Comparison of ENCODE assay signal across 10 mouse cellular contexts in genomic region chr10:75934991-75935390, GRCm38 (mm10). TPM values are rescaled to one million over a fixed set of nuclear protein-coding genes. Genes with fewer than 3 reads are reported as not detected.
DNase-seq lines count a peak whose midpoint lies in the region; ATAC-seq and TF ChIP-seq lines count a peak whose summit lies in the region.
"Had no signal": no experiment of that assay in that cellular context is flagged by ENCODE, and none has a peak within 500 bp of the region (broad histone marks: within the 10 kb centered on the region; RNA-seq: fewer than 3 reads in every experiment).

No protein-coding gene starts in this region.

- H3K4me2 ChIP-seq in heart, embryonic 15.5 days: peak overlapping the region; percentile 77
- H3K4me2 ChIP-seq in hindbrain, embryonic 14.5 days (replicated peaks): peak overlapping the region; percentile 69

- H3K4me3 ChIP-seq in heart, embryonic 15.5 days: peak overlapping the region; percentile 73
- H3K4me3 ChIP-seq in heart, adult 2 months: no peak overlapping the region
- H3K4me3 ChIP-seq in embryonic facial prominence, embryonic 10.5 days: peak overlapping the region; percentile 71
- peak overlapping the region; percentile 43 for H3K4me3 ChIP-seq in hindbrain, embryonic 14.5 days (replicated peaks; ENCODE audit: low read length)
- peak overlapping the region; percentile 68 for H3K4me3 ChIP-seq in midbrain, embryonic 10.5 days

- peaks cover 16% of the 10 kb centered on the region for H3K27me3 ChIP-seq in heart, embryonic 15.5 days
- no peaks in the 10 kb centered on the region for H3K27me3 ChIP-seq in heart, adult 2 months (ENCODE audit: control insufficient read depth, insufficient read depth, low read length)
- H3K27me3 ChIP-seq in embryonic facial prominence, embryonic 10.5 days (replicated peaks; ENCODE audit: low read depth, poor library complexity, severe bottlenecking): peaks cover 96% of the 10 kb centered on the region
- peaks cover 11% of the 10 kb centered on the region; the same call in 1 of the 2 replicates for H3K27me3 ChIP-seq in hindbrain, embryonic 14.5 days (ENCODE audit: control insufficient read depth, insufficient read depth, low read length)
- H3K27me3 ChIP-seq in midbrain, embryonic 10.5 days (ENCODE audit: low read depth, poor library complexity, severe bottlenecking): peaks cover 93% of the 10 kb centered on the region

- no peak overlapping the region; the same call in 1 of the 2 replicates for H3K27ac ChIP-seq in heart, embryonic 15.5 days
- H3K27ac ChIP-seq in heart, adult 2 months: no peak overlapping the region
- no peak overlapping the region for H3K27ac ChIP-seq in embryonic facial prominence, embryonic 10.5 days (replicated peaks)
- no peak overlapping the region for H3K27ac ChIP-seq in hindbrain, embryonic 14.5 days
- no peak overlapping the region for H3K27ac ChIP-seq in midbrain, embryonic 10.5 days (replicated peaks)
- H3K27ac ChIP-seq: stomach, embryonic 15.5 days had no signal

- intact Hi-C loops in heart, adult 2 months (cut with DNase I): no loop called here

- DNase-seq in heart, adult 2 months: no peak
- DNase-seq in embryonic facial prominence, embryonic 10.5 days (ENCODE audit: low spot score): no peak
- DNase-seq in hindbrain, embryonic 14.5 days (ENCODE audit: low spot score): no peak
- no peak for DNase-seq in midbrain, embryonic 10.5 days (ENCODE audit: low spot score)
- DNase-seq in adrenal gland, adult 8-10 months: no peak
- DNase-seq in adrenal gland, postnatal 4 days (ENCODE audit: low spot score in 2 of 2): no peak
- DNase-seq in thymus, postnatal 4 days: no peak

- WGBS in heart, embryonic 15.5 days: 85% methylated on average over 1 of the region's 1 CpGs
- 68% methylated on average over 1 of the region's 1 CpGs for WGBS in heart, adult 2 months
- WGBS in embryonic facial prominence, embryonic 10.5 days: 75% methylated on average over 1 of the region's 1 CpGs
- 80% methylated on average over 1 of the region's 1 CpGs for WGBS in hindbrain, embryonic 14.5 days
- WGBS in midbrain, embryonic 10.5 days: 90% methylated on average over 1 of the region's 1 CpGs

- no peaks in the 10 kb centered on the region for H3K79me2 ChIP-seq in heart, adult 2 months (replicated peaks; ENCODE audit: control insufficient read depth, insufficient read depth, low read length)

- no peak overlapping the region for H3K9ac ChIP-seq in heart, embryonic 15.5 days
- H3K9ac ChIP-seq in heart, adult 2 months (ENCODE audit: low read depth, low read length): no peak overlapping the region
- H3K9ac ChIP-seq in hindbrain, embryonic 14.5 days: peak overlapping the region; percentile 58; the same call in 1 of the 2 replicates

- no peak for TF ChIP-seq EP300 in heart, adult 2 months (IDR thresholded peaks at IDR 0.05; ENCODE audit: insufficient read depth, low read depth, low read length)

- H3K36me3 ChIP-seq in heart, embryonic 15.5 days: no peaks in the 10 kb centered on the region
- H3K36me3 ChIP-seq in heart, adult 2 months (ENCODE audit: control insufficient read depth, insufficient read depth, low read length): no peaks in the 10 kb centered on the region
- H3K36me3 ChIP-seq in embryonic facial prominence, embryonic 10.5 days (replicated peaks): no peaks in the 10 kb centered on the region
- H3K36me3 ChIP-seq in hindbrain, embryonic 14.5 days (replicated peaks; ENCODE audit: control insufficient read depth, insufficient read depth): no peaks in the 10 kb centered on the region
- H3K36me3 ChIP-seq in midbrain, embryonic 10.5 days: no peaks in the 10 kb centered on the region
- H3K36me3 ChIP-seq: stomach, embryonic 15.5 days had no signal

- ATAC-seq in heart, embryonic 15.5 days (replicated peaks; ENCODE audit: insufficient number of reproducible peaks, insufficient read depth, low FRiP score, low read depth): no peak
- no peak for ATAC-seq in hindbrain, embryonic 14.5 days (ENCODE audit: low FRiP score)

- H3K4me1 ChIP-seq in heart, embryonic 15.5 days (replicated peaks): peaks cover 55% of the 10 kb centered on the region
- H3K4me1 ChIP-seq in heart, adult 2 months (ENCODE audit: control insufficient read depth, insufficient read depth, low read length): peaks cover 14% of the 10 kb centered on the region
- H3K4me1 ChIP-seq in embryonic facial prominence, embryonic 10.5 days: peaks cover 58% of the 10 kb centered on the region
- peaks cover 30% of the 10 kb centered on the region for H3K4me1 ChIP-seq in hindbrain, embryonic 14.5 days (replicated peaks; ENCODE audit: control insufficient read depth, insufficient read depth, low read length)
- peaks cover 66% of the 10 kb centered on the region for H3K4me1 ChIP-seq in midbrain, embryonic 10.5 days

- TF ChIP-seq POLR2A in heart, adult 2 months (IDR thresholded peaks at IDR 0.05; ENCODE audit: insufficient read depth, low read depth, low read length): no peak

- TF ChIP-seq CTCF in heart, adult 2 months (IDR thresholded peaks at IDR 0.05): no peak

- H3K9me3 ChIP-seq in heart, embryonic 15.5 days (replicated peaks): no peaks in the 10 kb centered on the region
- H3K9me3 ChIP-seq in embryonic facial prominence, embryonic 10.5 days: no peaks in the 10 kb centered on the region
- no peaks in the 10 kb centered on the region for H3K9me3 ChIP-seq in hindbrain, embryonic 14.5 days (ENCODE audit: control insufficient read depth, low read length)
- no peaks in the 10 kb centered on the region for H3K9me3 ChIP-seq in midbrain, embryonic 10.5 days (replicated peaks)
- H3K9me3 ChIP-seq: stomach, embryonic 15.5 days had no signal

RNA-seq across cellular contexts. Expression of gene Mmp11, which starts 1.3 kb away (rescaled TPM):
- 25.6 and 38.1 TPM in 2 replicates for polyA plus RNA-seq in heart, embryonic 15.5 days (2015; fragmentation: Nextera tagmentation; extraction: Ambion mirVana)
- 1 to 10 TPM; 4.7 to 5.4 TPM for total RNA-seq in heart, adult 2 months (2021)
- polyA plus RNA-seq in heart, adult 2 months (2012; rRNA removed): 15.6 and 15.7 TPM in 2 replicates
- polyA plus RNA-seq in embryonic facial prominence, embryonic 10.5 days (2016; fragmentation: Nextera tagmentation; extraction: Ambion mirVana): 36.7 and 46.4 TPM in 2 replicates
- 16.8 and 18.0 TPM in 2 replicates for polyA plus RNA-seq in hindbrain, embryonic 14.5 days (2014; fragmentation: Nextera tagmentation; extraction: Ambion mirVana)
- 23.7 and 38.2 TPM in 2 replicates for polyA plus RNA-seq in midbrain, embryonic 10.5 days (2016; fragmentation: Nextera tagmentation; extraction: Ambion mirVana)
- total RNA-seq in adrenal gland, adult 8-10 months (2022): 10 to 100 TPM in 2 of 4 experiments, 1 to 10 TPM in 2; 7.7 to 21.1 (median 13.2) TPM
- 10 to 100 TPM; 14.7 to 19.0 TPM for total RNA-seq in adrenal gland, postnatal 4 days (2021)

RNA-seq across cellular contexts. Expression of gene Chchd10, which starts 2.1 kb away (rescaled TPM):
- 530 and 565 TPM in 2 replicates for polyA plus RNA-seq in heart, embryonic 15.5 days (2015; fragmentation: Nextera tagmentation; extraction: Ambion mirVana)
- total RNA-seq in heart, adult 2 months (2021): 1,000 to 10,000 TPM; 1,811 to 2,042 TPM
- 1,155 and 2,061 TPM in 2 replicates for polyA plus RNA-seq in heart, adult 2 months (2012; rRNA removed)
- 8.4 and 9.6 TPM in 2 replicates for polyA plus RNA-seq in embryonic facial prominence, embryonic 10.5 days (2016; fragmentation: Nextera tagmentation; extraction: Ambion mirVana)
- 148 TPM in 2 replicates for polyA plus RNA-seq in hindbrain, embryonic 14.5 days (2014; fragmentation: Nextera tagmentation; extraction: Ambion mirVana)
- 6.9 and 7.5 TPM in 2 replicates for polyA plus RNA-seq in midbrain, embryonic 10.5 days (2016; fragmentation: Nextera tagmentation; extraction: Ambion mirVana)
- 100 to 1,000 TPM; 741 to 924 (median 745) TPM for total RNA-seq in adrenal gland, adult 8-10 months (2022)
- 100 to 1,000 TPM; 310 to 396 TPM for total RNA-seq in adrenal gland, postnatal 4 days (2021)

RNA-seq across cellular contexts. Expression of gene Gm867, which starts 5.5 kb away (rescaled TPM):
- polyA plus RNA-seq in heart, embryonic 15.5 days (2015; fragmentation: Nextera tagmentation; extraction: Ambion mirVana): 0.68 and 0.71 TPM in 2 replicates
- not detected for total RNA-seq in heart, adult 2 months (2021)
- 0.76 TPM in 1 of 2 replicates, not detected in the other for polyA plus RNA-seq in heart, adult 2 months (2012; rRNA removed)
- 0.29 and 0.56 TPM in 2 replicates for polyA plus RNA-seq in embryonic facial prominence, embryonic 10.5 days (2016; fragmentation: Nextera tagmentation; extraction: Ambion mirVana)
- polyA plus RNA-seq in hindbrain, embryonic 14.5 days (2014; fragmentation: Nextera tagmentation; extraction: Ambion mirVana): 2.4 and 3.1 TPM in 2 replicates
- 0.52 and 0.58 TPM in 2 replicates for polyA plus RNA-seq in midbrain, embryonic 10.5 days (2016; fragmentation: Nextera tagmentation; extraction: Ambion mirVana)
- total RNA-seq in adrenal gland, adult 8-10 months (2022): 1 to 10 TPM in 3 of 4 experiments, under 1 TPM in 1; 0.83 to 2.8 (median 1.3) TPM
- 1 to 10 TPM in 1 of 2 experiments, under 1 TPM in 1; 0.90 to 1.8 TPM for total RNA-seq in adrenal gland, postnatal 4 days (2021)

RNA-seq across cellular contexts. Expression of gene Vpreb3, which starts 7.9 kb away (rescaled TPM):
- 0.32 and 0.35 TPM in 2 replicates for polyA plus RNA-seq in heart, embryonic 15.5 days (2015; fragmentation: Nextera tagmentation; extraction: Ambion mirVana)
- total RNA-seq in heart, adult 2 months (2021): not detected
- polyA plus RNA-seq in heart, adult 2 months (2012; rRNA removed): 1.1 and 5.9 TPM in 2 replicates
- 0.42 and 1.1 TPM in 2 replicates for polyA plus RNA-seq in embryonic facial prominence, embryonic 10.5 days (2016; fragmentation: Nextera tagmentation; extraction: Ambion mirVana)
- polyA plus RNA-seq in hindbrain, embryonic 14.5 days (2014; fragmentation: Nextera tagmentation; extraction: Ambion mirVana): 0.48 and 1.6 TPM in 2 replicates
- 0.24 and 0.39 TPM in 2 replicates for polyA plus RNA-seq in midbrain, embryonic 10.5 days (2016; fragmentation: Nextera tagmentation; extraction: Ambion mirVana)
- total RNA-seq in adrenal gland, adult 8-10 months (2022): under 1 TPM in 1 of 4 experiments, not detected in 3; 0.65 TPM
- under 1 TPM; 0.53 to 0.71 TPM for total RNA-seq in adrenal gland, postnatal 4 days (2021)
- total RNA-seq: layer of hippocampus, postnatal 10 days had no signal

RNA-seq across cellular contexts. Expression of gene Smarcb1, which starts 13.6 kb away (rescaled TPM):
- 93.7 and 118 TPM in 2 replicates for polyA plus RNA-seq in heart, embryonic 15.5 days (2015; fragmentation: Nextera tagmentation; extraction: Ambion mirVana)
- total RNA-seq in heart, adult 2 months (2021): 10 to 100 TPM; 21.1 to 23.3 TPM
- polyA plus RNA-seq in heart, adult 2 months (2012; rRNA removed): 19.6 and 20.0 TPM in 2 replicates
- 284 and 291 TPM in 2 replicates for polyA plus RNA-seq in embryonic facial prominence, embryonic 10.5 days (2016; fragmentation: Nextera tagmentation; extraction: Ambion mirVana)
- 230 and 231 TPM in 2 replicates for polyA plus RNA-seq in hindbrain, embryonic 14.5 days (2014; fragmentation: Nextera tagmentation; extraction: Ambion mirVana)
- polyA plus RNA-seq in midbrain, embryonic 10.5 days (2016; fragmentation: Nextera tagmentation; extraction: Ambion mirVana): 294 and 296 TPM in 2 replicates
- total RNA-seq in adrenal gland, adult 8-10 months (2022): 100 to 1,000 TPM in 1 of 4 experiments, 10 to 100 TPM in 3; 73.2 to 105 (median 85.1) TPM
- total RNA-seq in adrenal gland, postnatal 4 days (2021): 10 to 100 TPM; 91.2 to 95.2 TPM

Comparison
In these comparisons a context has a peak if more than half of its experiments do, and no peak if none do; other contexts are left out.
1. RNA of gene Chchd10, which starts 2.1 kb away (polyA plus RNA-seq): 1,155 to 2,061 TPM in heart, adult 2 months, 530 to 565 TPM in heart, embryonic 15.5 days and 148 TPM in hindbrain, embryonic 14.5 days; 8.4 to 9.6 TPM in embryonic facial prominence, embryonic 10.5 days and 6.9 to 7.5 TPM in midbrain, embryonic 10.5 days; every median in the first group is over 10 times any median in the second.